Mouse (Mus musculus): ENCODE data around the gene Msx1.

Msx1 gene

DNA sequence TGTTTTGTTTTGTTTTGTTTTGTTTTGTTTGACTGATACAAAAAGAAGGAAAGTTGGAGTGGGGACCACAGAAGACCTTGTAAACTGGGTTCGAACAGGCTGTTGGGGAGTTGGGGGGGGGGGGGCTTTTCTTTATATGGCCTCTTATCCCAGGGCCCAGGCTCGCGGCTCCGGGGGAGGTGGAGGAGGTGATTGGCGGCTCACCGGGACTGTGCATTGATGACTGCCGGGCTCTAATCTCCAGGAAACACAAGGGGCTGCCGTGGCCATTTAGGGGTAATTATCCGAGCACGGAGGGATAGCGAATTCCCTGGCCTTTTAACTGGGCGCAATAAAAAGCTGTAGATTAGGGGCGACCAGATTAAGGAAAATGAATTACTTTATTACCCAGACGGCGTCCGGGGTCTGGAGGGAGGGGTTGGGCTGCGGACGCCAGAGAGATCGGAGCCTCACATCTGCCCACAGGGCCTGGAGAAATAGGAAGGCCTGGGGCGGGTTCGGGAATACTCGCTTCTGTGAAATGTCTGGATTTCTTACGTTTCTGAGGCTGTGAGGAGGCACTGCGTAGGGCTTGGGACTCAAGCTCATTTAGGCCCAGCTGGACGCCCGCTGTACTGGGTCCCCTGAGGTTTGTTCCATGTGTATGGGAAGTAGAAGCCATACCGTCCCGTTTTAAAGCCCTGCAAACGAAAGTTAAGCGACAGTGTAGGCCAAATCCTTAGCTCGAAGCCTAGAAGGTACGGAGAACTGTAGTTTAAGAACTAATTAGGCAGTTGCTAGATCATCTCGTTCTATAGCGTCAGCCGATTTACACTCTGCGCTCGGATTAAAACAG is 1.4 kb upstream of the Msx1 start:
- DNase-seq (ENCODE audit: low spot score) = no peak

DNA sequence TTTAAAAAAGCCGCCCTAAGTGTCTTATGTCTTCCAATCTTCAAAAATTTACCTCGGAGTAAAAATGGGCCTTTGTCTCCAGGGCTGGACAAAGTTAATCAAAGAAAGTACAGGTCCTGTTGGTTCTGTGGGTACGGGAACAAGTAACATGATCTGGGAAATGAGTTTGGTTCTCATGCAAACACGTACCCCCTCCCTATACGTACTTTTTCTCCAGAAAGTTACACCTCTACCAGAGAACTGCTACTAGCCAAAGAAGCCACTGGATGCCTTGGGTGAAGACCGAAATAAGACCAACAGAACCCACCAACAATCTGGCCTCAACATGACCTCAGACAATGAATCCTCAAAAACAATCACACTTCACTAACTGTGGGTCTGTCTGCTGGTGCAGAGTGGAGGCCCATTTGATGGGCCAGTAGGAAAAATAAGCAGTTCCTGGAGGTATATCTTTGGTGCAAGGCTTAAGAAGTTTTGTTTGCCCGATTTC is 773 bp upstream of the Msx1 start:
- DNase-seq (ENCODE audit: low spot score) = no peak

GRCm38 (mm10) chr5:37823721-37824460 is 492 bp downstream of the Msx1 start:
- no peak for DNase-seq (ENCODE audit: low spot score)

- no peak for DNase-seq (ENCODE audit: low spot score)
Measured at GRCm38 (mm10) chr5:37822791-37823720, 1.3 kb downstream of the Msx1 start.

DNA sequence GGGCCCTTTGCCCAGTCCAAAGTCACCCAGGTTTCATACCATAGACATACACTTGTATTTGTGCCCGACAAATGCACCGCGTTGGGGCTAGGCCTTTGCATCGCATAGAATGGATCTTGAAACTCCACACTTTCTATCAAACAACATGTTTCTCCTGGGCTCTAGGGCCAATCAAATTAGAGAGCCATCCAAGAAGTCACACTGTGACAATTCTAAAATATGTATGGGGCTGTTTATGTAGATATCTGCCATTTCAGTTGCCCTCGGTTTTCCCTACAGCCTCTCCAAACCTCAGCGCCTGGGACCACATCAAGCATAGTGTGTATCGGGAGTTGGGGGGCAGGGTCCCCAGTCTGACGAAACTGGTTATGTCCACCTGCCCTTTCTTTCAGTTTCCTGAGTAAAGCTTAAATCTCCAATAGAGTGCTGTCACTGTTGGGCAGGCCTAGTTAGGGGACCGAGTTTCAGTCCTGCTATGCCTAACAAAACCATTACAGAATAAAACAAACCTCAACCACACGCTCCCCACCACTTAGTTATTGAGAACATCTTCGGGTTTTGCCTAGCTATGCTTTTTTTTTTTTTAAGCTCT is 2.2 kb downstream of the Msx1 start:
- no peak for DNase-seq (ENCODE audit: low spot score)

DNA sequence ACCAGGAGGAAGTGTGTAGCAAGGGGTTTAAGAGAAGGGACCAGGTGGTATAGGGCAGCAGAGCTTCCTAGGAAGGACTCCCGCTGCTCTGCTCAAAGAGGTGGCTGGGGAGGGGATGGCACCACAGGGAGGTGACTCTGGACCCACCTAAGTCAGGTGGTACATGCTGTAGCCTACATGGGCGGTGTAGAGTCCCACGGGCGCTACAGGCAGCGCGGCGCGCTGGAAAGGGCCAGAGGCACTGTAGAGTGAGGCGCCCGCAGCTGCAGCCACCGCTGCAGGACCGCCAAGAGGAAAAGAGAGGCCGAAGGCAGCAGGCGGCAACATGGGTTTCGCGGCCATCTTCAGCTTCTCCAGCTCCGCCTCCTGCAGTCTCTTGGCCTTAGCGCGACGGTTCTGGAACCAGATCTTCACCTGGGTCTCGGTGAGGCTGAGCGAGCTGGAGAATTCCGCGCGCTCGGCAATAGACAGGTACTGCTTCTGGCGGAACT is 3.2 kb downstream of the Msx1 start:
- no peak for DNase-seq (ENCODE audit: low spot score)

DNA sequence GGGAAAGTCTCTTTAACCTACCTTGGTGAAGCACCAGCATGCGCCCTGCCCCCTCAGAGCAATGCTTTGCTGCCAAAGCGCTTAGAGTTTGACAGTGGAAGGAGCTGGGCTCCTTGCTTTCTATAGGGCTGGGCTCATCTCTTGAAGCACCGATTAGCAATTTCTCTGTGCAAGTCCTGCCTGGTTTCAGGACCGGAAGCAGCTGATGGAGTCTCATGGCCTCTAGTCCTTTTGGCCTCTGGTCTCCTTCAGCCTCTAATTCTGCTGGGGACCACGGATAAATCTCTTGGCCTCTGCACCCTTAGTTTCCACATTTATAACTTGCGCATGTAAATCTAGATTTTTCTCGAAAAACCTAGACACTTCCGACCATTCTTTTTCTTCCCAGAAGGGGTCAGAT is 3.7 kb downstream of the Msx1 start:
- no peak for DNase-seq (ENCODE audit: low spot score)

DNA sequence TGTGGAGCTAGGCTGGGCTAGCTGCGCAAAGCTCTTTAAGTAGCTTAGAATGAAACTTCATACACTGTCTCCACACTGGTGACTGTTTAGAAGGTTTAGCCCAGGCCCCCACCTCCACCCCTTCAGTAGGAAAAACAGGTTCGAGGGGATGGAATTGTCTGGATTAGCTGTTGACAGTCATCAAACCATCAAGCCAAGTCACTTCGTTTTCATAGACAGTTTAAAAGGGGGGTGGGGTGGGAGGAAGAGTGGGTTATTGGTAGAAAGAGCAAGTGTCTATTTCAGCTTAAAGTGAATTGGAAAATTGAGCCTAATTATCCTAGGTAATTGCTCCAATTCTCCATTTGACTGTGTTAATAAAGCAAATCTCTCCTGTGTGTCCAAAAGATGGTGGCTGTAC is 4.4 kb downstream of the Msx1 start:
- no peak for DNase-seq (ENCODE audit: low spot score)

GRCm38 (mm10) chr5:37819541-37819940 is 4.8 kb downstream of the Msx1 start:
- no peak for DNase-seq (ENCODE audit: low spot score)

GRCm38 (mm10) chr5:37818533-37819215 is 5.7 kb downstream of the Msx1 start:
- DNase-seq (ENCODE audit: low spot score) = no peak

- no peak for DNase-seq (ENCODE audit: low spot score)
Measured at GRCm38 (mm10) chr5:37817658-37818532, 6.5 kb downstream of the Msx1 start.

- no peak for DNase-seq (ENCODE audit: low spot score)
Measured at GRCm38 (mm10) chr5:37816907-37817657, 7.3 kb downstream of the Msx1 start.

- DNase-seq (ENCODE audit: low spot score) = no peak
Measured at GRCm38 (mm10) chr5:37815909-37816308, 8.5 kb downstream of the Msx1 start.

DNA sequence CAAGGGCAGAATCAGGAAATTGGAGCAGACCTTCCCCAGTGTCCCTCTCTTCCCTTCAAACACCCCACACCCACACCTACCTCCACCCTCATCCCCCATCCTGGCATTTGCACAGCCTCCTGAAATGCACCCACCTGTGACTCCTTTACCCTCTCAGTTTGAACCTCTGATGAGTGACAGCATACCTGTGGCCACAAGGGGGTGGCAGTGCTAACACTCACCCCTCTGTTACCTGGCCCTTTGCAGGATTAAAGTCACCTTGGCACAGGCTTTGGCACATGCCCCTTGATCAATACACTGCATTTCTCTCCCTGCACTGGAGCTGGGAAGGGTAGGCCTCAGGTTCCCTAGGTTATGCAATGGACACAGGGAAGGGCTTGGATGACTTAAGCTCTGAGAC is 10.2 kb downstream of the Msx1 start:
- no peak for DNase-seq (ENCODE audit: low spot score)

GRCm38 (mm10) chr5:37805291-37805690 is 19.1 kb downstream of the Msx1 start:
- DNase-seq (ENCODE audit: low spot score) = no peak

DNA sequence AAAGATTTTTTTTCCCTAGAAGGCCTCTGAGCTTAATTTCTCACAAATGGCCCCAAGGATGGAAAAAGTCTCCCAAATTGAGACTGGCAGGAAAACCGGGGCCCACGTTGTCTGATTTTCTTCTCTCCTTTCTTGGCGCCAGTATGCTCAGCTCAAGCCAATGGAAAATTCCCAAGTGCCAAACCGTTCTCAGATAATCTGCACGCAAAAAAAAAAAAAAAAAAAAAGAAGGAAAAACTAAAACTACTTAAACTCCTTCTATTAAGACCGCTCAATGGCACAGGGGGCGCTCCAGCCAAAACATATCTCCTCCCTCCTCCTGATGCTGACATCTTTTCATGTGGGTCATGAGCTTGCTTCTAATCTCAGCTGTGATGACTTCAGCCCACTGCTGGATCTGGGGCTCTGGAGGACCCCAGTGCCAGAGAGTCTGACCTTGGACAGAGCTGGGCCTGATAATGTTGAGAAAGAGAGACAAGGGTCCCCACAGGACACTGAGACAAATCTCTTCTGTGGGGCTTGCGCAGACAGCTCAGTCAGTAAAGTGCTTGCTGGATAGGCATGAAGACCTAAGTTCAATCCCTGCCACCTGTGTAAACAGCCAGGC is 19.8 kb downstream of the Msx1 start:
- DNase-seq (ENCODE audit: low spot score) = no peak

DNA sequence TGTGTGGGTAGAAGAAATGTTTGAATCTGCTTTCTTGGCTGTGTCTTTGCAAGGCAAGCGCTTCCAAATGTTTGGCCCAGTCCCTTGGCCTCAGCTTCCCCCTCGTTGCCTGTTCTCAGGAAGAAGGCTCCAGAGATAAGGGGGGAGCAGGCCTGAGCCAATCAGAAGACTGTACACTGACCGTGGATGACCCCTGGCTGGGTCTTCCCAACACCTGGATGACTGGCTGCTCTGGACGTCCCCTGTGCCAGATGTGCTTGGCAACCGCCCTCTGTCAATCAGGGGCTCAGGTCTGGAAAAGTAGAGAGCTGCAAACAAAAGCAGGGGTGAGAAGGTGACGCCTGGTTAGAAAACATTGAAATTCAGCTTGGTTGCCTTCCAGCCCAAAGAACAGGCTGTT is 27.1 kb downstream of the Msx1 start:
- DNase-seq (ENCODE audit: low spot score) = no peak

DNA sequence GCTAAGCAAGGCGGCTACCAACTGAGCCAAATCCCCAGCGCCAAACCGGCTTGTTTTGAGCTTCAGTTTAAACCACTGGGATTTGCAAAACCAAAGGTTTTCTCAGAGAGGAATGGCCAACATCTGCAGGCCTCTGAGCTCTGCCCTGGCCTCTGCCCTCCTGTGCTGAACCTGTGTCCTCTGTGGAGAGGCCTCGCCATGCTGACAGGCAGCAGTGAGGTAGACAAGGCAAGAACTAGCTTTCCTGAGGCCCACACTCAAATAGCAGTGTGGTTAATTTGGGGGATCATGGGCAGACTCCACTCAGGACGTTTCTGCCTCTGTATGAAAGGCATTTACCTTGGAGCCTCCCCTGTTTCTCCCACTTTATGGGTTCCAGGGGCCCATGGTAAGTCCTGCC is 27.6 kb downstream of the Msx1 start:
- no peak for DNase-seq (ENCODE audit: low spot score)

GRCm38 (mm10) chr5:37795691-37796090 is 28.7 kb downstream of the Msx1 start:
- DNase-seq (ENCODE audit: low spot score) = no peak

Measured in spleen, adult 12 weeks (tissue).